Mouse (Mus musculus) MEL-GATA-1-ER (cell line): ENCODE results near the gene Hoxb5.

Experiments used
- DNase-seq: peaks from one replicate; pipeline ENCODE4 v3.0.0-alpha.2; 2012; ENCODE audit warnings: low read depth; ENCODE audit errors: extremely low read depth

The Hoxb5 gene

GRCm38 (mm10) chr11:96338957-96339855 lies 36.1 kb downstream of the Hoxb5 start:
- DNase-seq, result no peak

- DNase-seq, result no peak
Measured at GRCm38 (mm10) chr11:96340698-96341365, 37.7 kb downstream of the Hoxb5 start.

GRCm38 (mm10) chr11:96341701-96342575 lies 38.8 kb downstream of the Hoxb5 start:
- no peak for DNase-seq

GRCm38 (mm10) chr11:96342576-96342930 lies 39.4 kb downstream of the Hoxb5 start:
- DNase-seq, result no peak

GRCm38 (mm10) chr11:96343206-96343745 lies 40.1 kb downstream of the Hoxb5 start:
- no peak for DNase-seq

- DNase-seq, result no peak
Measured at GRCm38 (mm10) chr11:96344061-96344877, 41.1 kb downstream of the Hoxb5 start.

- DNase-seq, result no peak
Measured at GRCm38 (mm10) chr11:96344878-96345159, 41.7 kb downstream of the Hoxb5 start.

GRCm38 (mm10) chr11:96345220-96345892 lies 42.2 kb downstream of the Hoxb5 start:
- DNase-seq, result no peak

- DNase-seq, result no peak
Measured at GRCm38 (mm10) chr11:96345893-96346806, 43.0 kb downstream of the Hoxb5 start.

- no peak for DNase-seq
Measured at GRCm38 (mm10) chr11:96346916-96347520, 43.9 kb downstream of the Hoxb5 start.

- no peak for DNase-seq
Measured at GRCm38 (mm10) chr11:96347717-96348116, 44.6 kb downstream of the Hoxb5 start.

- no peak for DNase-seq
Measured at GRCm38 (mm10) chr11:96348141-96348928, 45.2 kb downstream of the Hoxb5 start.

- no peak for DNase-seq
Measured at GRCm38 (mm10) chr11:96348988-96349387, 45.9 kb downstream of the Hoxb5 start.

GRCm38 (mm10) chr11:96349491-96350340 lies 46.6 kb downstream of the Hoxb5 start:
- no peak for DNase-seq

- no peak for DNase-seq
Measured at GRCm38 (mm10) chr11:96350341-96350624, 47.1 kb downstream of the Hoxb5 start, which contains the start of gene Hoxb2. TSS of gene Hoxb2 (plus strand) at chr11:96350525.

GRCm38 (mm10) chr11:96350791-96351190 lies 47.7 kb downstream of the Hoxb5 start:
- no peak for DNase-seq

- DNase-seq, result no peak
Measured at GRCm38 (mm10) chr11:96351312-96351711, 48.2 kb downstream of the Hoxb5 start.
